Mouse (Mus musculus) monocyte, adult 5-6 weeks (primary cell): ENCODE measurements around the gene Tmem179b. TPM values are rescaled to one million over a fixed set of nuclear protein-coding genes. Genes with fewer than 3 reads are reported as not detected.
"Not testable (repeated sequence)": the region's sequence is repeated elsewhere in the genome, so short reads cannot be mapped to it uniquely, and the experiment has no call there.

Experiments used
- ATAC-seq: fragments of 153-309, 156-312 bp; replicated peaks from 2 replicates; pipeline ENCODE4 v1.8.0; 2017; ENCODE audit warnings: mild to moderate bottlenecking; ENCODE audit not compliant: low TSS enrichment, insufficient number of reproducible peaks, severe bottlenecking, poor library complexity, low FRiP score
- total RNA-seq: library from RNA; stranded (forward); fragments of 200-1000, 200-491, 200-594 nt; gene quantifications from 3 replicates; pipeline ENCODE4 v1.2.3, GENCODE M21; 2017

Gene Tmem179b
- total RNA-seq, 1 experiment from 2014 or later, result 101 TPM

- no peak for ATAC-seq
Observed at GRCm38 (mm10) chr19:8740603-8741002, 33.7 kb downstream of the Tmem179b start, which contains the start of gene 1700092M07Rik. Gene 1700092M07Rik (plus strand): TSS chr19:8740718.

GRCm38 (mm10) chr19:8739646-8740045, 34.6 kb downstream of the Tmem179b start:
- no peak for ATAC-seq

- no peak for ATAC-seq
Observed at GRCm38 (mm10) chr19:8738911-8739310, 35.4 kb downstream of the Tmem179b start.

GRCm38 (mm10) chr19:8736160-8736467, 38.2 kb downstream of the Tmem179b start:
- ATAC-seq, result 0 out of 2 replicates have a peak, but pooled peaks have one; percentile 7

- peak; percentile 90 for ATAC-seq
Observed at GRCm38 (mm10) chr19:8735389-8736159, 38.7 kb downstream of the Tmem179b start, which contains the start of gene Wdr74. Gene Wdr74 (plus strand): TSS chr19:8735827.

- ATAC-seq, result no peak
Observed at GRCm38 (mm10) chr19:8734334-8734733, 39.9 kb downstream of the Tmem179b start.

- ATAC-seq, result not testable (repeated sequence)
Observed at GRCm38 (mm10) chr19:8728335-8729099, 45.8 kb downstream of the Tmem179b start.

- ATAC-seq, result no peak
Observed at GRCm38 (mm10) chr19:8727495-8728114, 46.7 kb downstream of the Tmem179b start.

- ATAC-seq, result no peak
Observed at GRCm38 (mm10) chr19:8726609-8727390, 47.5 kb downstream of the Tmem179b start.

GRCm38 (mm10) chr19:8725081-8725613, 49.1 kb downstream of the Tmem179b start:
- ATAC-seq, result no peak

- ATAC-seq, result no peak
Observed at GRCm38 (mm10) chr19:8724392-8724791, 49.9 kb downstream of the Tmem179b start.

GRCm38 (mm10) chr19:8723574-8724346, 50.5 kb downstream of the Tmem179b start:
- no peak for ATAC-seq

GRCm38 (mm10) chr19:8722907-8723573, 51.2 kb downstream of the Tmem179b start, which contains the start of gene Slc3a2:
Gene Slc3a2 (minus strand): TSS chr19:8723369.
- ATAC-seq, result peak; percentile 93

- no peak for ATAC-seq
Observed at GRCm38 (mm10) chr19:8722559-8722906, 51.7 kb downstream of the Tmem179b start.
